Mouse (Mus musculus) bone marrow macrophage, adult 2 months (primary cell): Measurements from ENCODE around the gene Gm42715.

Experiments used
- CTCF ChIP-seq: IDR thresholded peaks from 2 replicates; pipeline ENCODE4 v1.5.1; 2012; ENCODE audit warnings: low read depth, mild to moderate bottlenecking, low read length, moderate library complexity
- POLR2A ChIP-seq: IDR thresholded peaks from 2 replicates; pipeline ENCODE4 v1.6.1; 2012; ENCODE audit warnings: mild to moderate bottlenecking, low read depth, low read length, borderline replicate concordance

GRCm38 (mm10) chr7:127485416-127485815 lies 34.0 kb upstream of the Gm42715 start:
- TF ChIP-seq POLR2A: no peak
- no peak for TF ChIP-seq CTCF
